Mouse (Mus musculus) hindbrain, postnatal 0 days (tissue): ENCODE measurements around the gene Hexb. TPM values are rescaled to one million over a fixed set of nuclear protein-coding genes. Genes with fewer than 3 reads are reported as not detected.
A peak's percentile ranks its signal among the peaks of the same experiment; 100 is the strongest.

ENCODE experiments used
- ATAC-seq: fragments of 200-750 bp; cut with Nextera tagmentation; 2 replicates; pipeline ENCODE4 v1.8.0; 2017; ENCODE audit warnings: mild to moderate bottlenecking, moderate TSS enrichment, moderate library complexity
- DNase-seq: peaks from one replicate; pipeline ENCODE4 v3.0.0-alpha.2; 2015; ENCODE audit warnings: low spot score
- H3K27ac ChIP-seq: fragments of 300-500 bp; sonication (generic); 2 replicates; pipeline ENCODE4 v1.5.1; 2014; ENCODE audit warnings: mild to moderate bottlenecking
- H3K27me3 ChIP-seq: fragments of 300-500 bp; sonication (generic); 2 replicates; pipeline ENCODE4 v1.6.1; 2014; ENCODE audit warnings: low read length, mixed read lengths; ENCODE audit not compliant: insufficient read depth
- H3K36me3 ChIP-seq: fragments of 300-500 bp; sonication (generic); 2 replicates; pipeline ENCODE4 v1.6.1; 2014; ENCODE audit warnings: low read length, mixed read lengths; ENCODE audit not compliant: insufficient read depth
- H3K4me1 ChIP-seq: fragments of 300-500 bp; sonication (generic); 2 replicates; pipeline ENCODE4 v1.6.1; 2014; ENCODE audit warnings: antibody characterized with exemption, low read length, mixed read lengths; ENCODE audit not compliant: insufficient read depth
- H3K4me2 ChIP-seq: fragments of 300-500 bp; sonication (generic); 2 replicates; pipeline ENCODE4 v1.6.1; 2014; ENCODE audit warnings: low read depth, mild to moderate bottlenecking, low read length, moderate library complexity, mixed read lengths
- H3K4me3 ChIP-seq: fragments of 300-500 bp; sonication (generic); 2 replicates; pipeline ENCODE4 v1.5.1; 2014; ENCODE audit warnings: low read length
- H3K9ac ChIP-seq: fragments of 300-500 bp; sonication (generic); replicated peaks from 2 replicates; pipeline ENCODE4 v1.6.1; 2014; ENCODE audit warnings: mild to moderate bottlenecking, low read length, moderate library complexity, mixed read lengths
- H3K9me3 ChIP-seq: fragments of 300-500 bp; sonication (generic); 2 replicates; pipeline ENCODE4 v1.6.1; 2016; ENCODE audit warnings: low read length, mixed read lengths
- CTCF ChIP-seq: IDR thresholded peaks from 2 replicates; pipeline ENCODE4 v1.5.1; 2016; ENCODE audit warnings: antibody characterized with exemption, control low read depth, low read depth
- WGBS: fragments of 180-500 bp; shearing (Covaris S2); extraction: QIAGEN DNeasy Blood & Tissue Kit; methylation state at CpG from one replicate; pipeline ENCODE4 v1.1.7; 2014; 5-methylcytosine and 5-hydroxymethylcytosine counted together
- polyA plus RNA-seq: library from polyadenylated mRNA; unstranded; fragments of >200 nt; fragmentation: Nextera tagmentation; extraction: Ambion mirVana; gene quantifications from 2 replicates; pipeline ENCODE4 v1.2.1, GENCODE M21; 2015
- total RNA-seq: library from RNA; depleted of rRNA; stranded (reverse); fragments of >200 nt; gene quantifications from 2 replicates; pipeline ENCODE4 v1.2.3, GENCODE M21; 2014

Hexb gene
- total and polyA plus RNA-seq, 2 experiments from 2014 or later, result 65.4 to 66.4 TPM

DNA sequence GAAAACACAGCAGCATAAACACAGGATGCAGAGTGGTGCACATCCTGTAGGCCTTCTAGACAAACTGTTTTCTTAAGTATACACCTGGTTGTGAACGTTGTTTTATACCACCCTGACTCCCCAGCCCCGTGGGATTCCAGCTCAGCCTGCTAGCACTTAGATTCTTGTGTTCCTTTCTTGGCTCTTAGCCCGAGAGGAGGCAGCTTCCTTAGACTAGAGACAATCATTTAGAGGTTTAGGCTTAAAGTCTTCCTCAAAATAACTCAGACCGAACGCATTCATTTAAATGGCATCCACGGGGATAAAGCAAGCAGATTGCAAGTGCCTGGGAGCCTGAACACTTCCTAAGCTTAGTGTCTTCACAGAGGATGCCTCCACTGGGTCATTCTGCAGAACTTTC lies 44.6 kb upstream of the Hexb start:
- H3K9me3 ChIP-seq, result no peaks in the 10 kb centered on the region
- H3K36me3 ChIP-seq, result peaks cover 10% of the 10 kb centered on the region; the same call in 1 of the 2 replicates
- peak overlapping the region; percentile 97 for H3K4me2 ChIP-seq
- 3% methylated on average over 6 of the region's 6 CpGs for WGBS
- peak overlapping the region; percentile 77 for H3K9ac ChIP-seq
- no peak for ATAC-seq
- H3K4me1 ChIP-seq, result peaks cover 18% of the 10 kb centered on the region; the same call in 1 of the 2 replicates
- no peaks in the 10 kb centered on the region for H3K27me3 ChIP-seq
- H3K27ac ChIP-seq, result peak overlapping the region; percentile 94
- peak; percentile 59 for DNase-seq
- peak overlapping the region; percentile 97 for H3K4me3 ChIP-seq
- TF ChIP-seq CTCF, result no peak

DNA sequence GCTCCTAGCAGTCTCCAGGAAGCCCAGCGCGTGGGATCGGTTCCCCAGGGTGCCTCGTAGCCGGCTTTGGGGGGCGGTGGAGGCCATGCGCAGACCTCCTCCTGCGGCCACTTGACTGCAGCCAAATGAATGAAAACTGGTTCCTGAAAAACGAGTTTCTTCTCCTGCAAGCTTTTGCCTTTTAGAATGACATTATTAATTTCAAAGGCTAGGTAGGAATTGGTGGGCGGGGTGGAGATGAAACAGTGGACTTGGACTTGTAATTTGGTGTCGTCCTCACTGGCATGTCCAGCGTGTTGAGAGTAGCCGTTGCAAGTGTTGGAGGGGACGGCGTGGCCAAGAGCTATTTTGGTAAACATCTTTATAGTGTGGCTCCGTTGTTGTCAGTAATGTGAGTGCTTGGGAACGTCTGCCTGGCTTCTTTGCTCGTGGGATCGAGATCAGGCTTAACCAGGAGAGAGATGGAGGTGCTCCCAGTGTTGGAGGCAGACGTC lies 43.7 kb upstream of the Hexb start:
- peaks cover 10% of the 10 kb centered on the region; the same call in 1 of the 2 replicates for H3K36me3 ChIP-seq
- no peak for TF ChIP-seq CTCF
- H3K4me3 ChIP-seq, result peak overlapping the region; percentile 97
- peak overlapping the region; percentile 97 for H3K4me2 ChIP-seq
- peak overlapping the region; percentile 94 for H3K27ac ChIP-seq
- 1% methylated on average over 20 of the region's 20 CpGs for WGBS
- H3K9ac ChIP-seq, result peak overlapping the region; percentile 77
- H3K9me3 ChIP-seq, result no peaks in the 10 kb centered on the region
- H3K27me3 ChIP-seq, result no peaks in the 10 kb centered on the region
- ATAC-seq, result no peak
- peaks cover 17% of the 10 kb centered on the region; the same call in 1 of the 2 replicates for H3K4me1 ChIP-seq
- DNase-seq, result no peak

DNA sequence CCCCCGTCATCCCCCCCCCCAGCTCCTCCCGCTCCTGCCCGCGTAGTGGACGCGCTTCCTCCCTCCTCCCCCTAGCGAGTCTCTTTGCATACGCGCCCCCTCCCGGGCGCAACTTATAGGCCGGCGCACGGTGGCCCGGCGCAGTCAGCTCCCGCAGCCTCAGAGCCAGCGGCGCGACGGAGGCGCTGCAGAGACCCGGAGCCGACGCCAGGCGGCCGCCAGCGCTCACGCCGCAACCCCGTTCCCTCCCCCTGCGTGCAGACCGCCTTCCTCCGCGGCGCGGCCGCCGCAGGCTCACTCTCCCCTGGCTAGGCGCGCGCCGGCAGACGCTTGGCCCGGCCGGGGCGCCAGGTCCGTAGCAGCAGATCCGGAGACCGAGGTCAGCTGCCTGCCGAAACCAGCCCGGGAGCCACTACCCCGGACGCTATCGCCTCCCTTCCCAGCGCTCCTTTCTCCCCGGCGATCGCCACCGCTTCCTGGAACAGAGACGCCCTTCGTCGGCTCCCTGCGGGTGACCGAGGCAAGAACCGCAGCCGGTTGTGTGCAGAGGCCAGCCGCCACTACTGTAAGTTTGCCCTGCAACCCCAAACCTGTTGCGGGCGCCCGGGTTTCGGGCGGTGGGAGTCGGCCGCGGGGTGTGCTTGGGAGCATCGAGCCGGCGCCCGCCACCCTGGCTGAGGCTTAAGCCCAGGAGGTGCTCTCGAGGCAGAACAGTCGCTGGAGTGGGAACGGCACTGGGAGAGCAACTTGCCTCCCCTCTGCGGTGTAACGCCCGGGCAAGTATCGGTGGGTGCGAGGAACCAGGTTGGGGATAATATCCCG lies 43.0 kb upstream of the Hexb start, which contains the start of gene Enc1:
Gene Enc1 (plus strand): TSS at position 141 of the 822 bp plus-strand sequence.
- H3K27me3 ChIP-seq, result no peaks in the 10 kb centered on the region
- ATAC-seq, result peak; percentile 95
- DNase-seq, result peak; percentile 97
- H3K9ac ChIP-seq, result peak within 1 kb of the TSS; percentile 77
- WGBS, result 0% methylated on average over 63 of the region's 89 CpGs
- peaks cover 14% of the 10 kb centered on the region; the same call in 1 of the 2 replicates for H3K4me1 ChIP-seq
- H3K4me2 ChIP-seq, result peak within 1 kb of the TSS; percentile 97
- TF ChIP-seq CTCF, result peak; percentile 54
- peaks cover 10% of the 10 kb centered on the region; the same call in 1 of the 2 replicates for H3K36me3 ChIP-seq
- H3K27ac ChIP-seq, result peak within 1 kb of the TSS; percentile 94
- H3K9me3 ChIP-seq, result no peaks in the 10 kb centered on the region
- H3K4me3 ChIP-seq, result peak within 1 kb of the TSS; percentile 97

DNA sequence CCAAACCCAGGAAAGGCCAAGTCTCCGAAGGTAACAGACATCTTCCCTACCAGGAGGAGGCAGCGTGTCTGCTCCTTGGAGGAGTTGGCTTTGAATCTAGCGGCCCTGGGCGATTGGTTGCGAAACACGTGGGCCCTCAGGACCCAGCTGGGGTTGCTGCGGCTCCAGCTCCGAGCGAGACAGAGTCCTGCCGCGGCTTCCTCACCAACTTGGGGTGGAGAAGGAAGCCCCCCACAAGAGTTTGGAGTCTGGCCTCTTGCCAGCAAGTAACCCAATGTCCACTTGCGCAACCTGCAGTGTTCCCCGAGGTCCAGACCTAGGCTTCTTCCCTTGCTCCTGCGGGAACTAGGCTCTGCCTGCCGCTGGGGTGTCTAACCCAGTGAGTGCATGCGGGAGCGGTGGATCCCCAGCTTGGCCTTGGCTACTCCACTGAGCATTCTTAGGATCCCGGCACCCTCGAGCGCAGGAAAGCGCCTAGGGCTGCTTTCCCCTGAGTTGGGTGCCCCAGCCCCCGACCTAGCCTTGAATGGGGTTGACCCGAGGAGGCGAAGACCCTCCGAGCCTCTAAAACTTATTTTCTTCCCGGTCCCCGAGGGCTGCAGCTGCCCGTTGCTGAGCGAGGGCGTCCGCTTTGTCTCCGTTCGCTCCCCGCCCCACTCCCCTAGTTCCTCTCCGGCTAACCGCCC lies 42.3 kb upstream of the Hexb start:
- peak; percentile 64 for TF ChIP-seq CTCF
- no peaks in the 10 kb centered on the region for H3K27me3 ChIP-seq
- ATAC-seq (peak; percentile 65), DNase-seq (peak; percentile 89)
- H3K4me3 ChIP-seq, result peak overlapping the region; percentile 97
- peak overlapping the region; percentile 77 for H3K9ac ChIP-seq
- no peaks in the 10 kb centered on the region for H3K9me3 ChIP-seq
- H3K4me2 ChIP-seq, result peak overlapping the region; percentile 97
- peaks cover 2% of the 10 kb centered on the region; the same call in 1 of the 2 replicates for H3K36me3 ChIP-seq
- peak overlapping the region; percentile 94 for H3K27ac ChIP-seq
- under 1% methylated on average over 34 of the region's 36 CpGs for WGBS
- 0 out of 2 replicates have a peak, but pooled peaks cover 9% of the 10 kb centered on the region for H3K4me1 ChIP-seq

DNA sequence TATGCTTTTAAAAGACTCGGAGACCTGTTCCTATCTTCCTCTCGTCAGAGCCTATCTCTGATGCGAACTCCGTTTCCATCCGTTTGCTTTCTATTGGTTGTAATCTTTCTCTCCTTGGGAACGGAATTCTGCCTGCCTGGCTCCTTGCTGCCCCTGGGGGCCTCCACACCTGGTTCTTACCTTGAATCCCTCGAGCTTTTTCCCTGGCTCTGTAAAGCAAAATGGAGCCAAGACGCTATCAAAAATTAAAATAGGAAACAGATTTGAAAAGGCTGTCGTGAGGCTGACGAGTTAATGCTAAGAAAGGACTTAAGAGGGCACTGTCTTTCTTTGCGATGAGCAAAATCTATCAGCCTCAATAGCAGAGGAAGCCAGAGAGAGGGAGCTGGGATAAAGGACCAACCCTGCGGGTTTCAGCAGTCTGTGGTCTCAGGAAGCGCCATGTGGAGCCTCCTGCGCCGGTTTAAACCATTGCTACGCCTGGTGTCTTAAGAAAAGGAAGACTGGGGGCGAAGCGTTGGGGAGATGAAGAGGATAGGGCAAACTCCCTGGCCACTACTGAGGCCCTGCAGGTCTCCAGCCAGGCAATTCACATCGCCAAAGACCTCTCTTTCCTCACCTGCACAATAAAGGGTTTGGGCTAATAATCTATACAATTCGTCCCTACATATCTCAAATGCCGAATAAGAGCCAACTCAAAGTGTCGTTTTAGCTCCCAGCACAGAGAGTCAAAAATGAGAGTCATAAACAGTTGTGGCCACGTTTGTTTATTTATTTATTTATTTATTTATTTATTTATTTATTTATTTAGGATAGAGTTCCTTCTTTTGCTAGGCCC lies 41.4 kb upstream of the Hexb start:
- Histone ChIP-seq H3K9me3 (no peaks in the 10 kb centered on the region), H3K27me3 (no peaks in the 10 kb centered on the region), H3K4me3 (peak overlapping the region; percentile 6; the same call in 1 of the 2 replicates), H3K4me1 (peaks cover 4% of the 10 kb centered on the region; the same call in 1 of the 2 replicates), H3K27ac (peak overlapping the region; percentile 75), H3K9ac (no peak overlapping the region), H3K36me3 (no peaks in the 10 kb centered on the region), H3K4me2 (peak overlapping the region; percentile 97)
- peak; percentile 49; the same call in 1 of the 2 replicates for ATAC-seq
- DNase-seq, result peak; percentile 90
- peak; percentile 81 for TF ChIP-seq CTCF
- 4% methylated on average over 23 of the region's 23 CpGs for WGBS
